ENCODE assay signal across 18 mouse cellular contexts in the genomic region with DNA sequence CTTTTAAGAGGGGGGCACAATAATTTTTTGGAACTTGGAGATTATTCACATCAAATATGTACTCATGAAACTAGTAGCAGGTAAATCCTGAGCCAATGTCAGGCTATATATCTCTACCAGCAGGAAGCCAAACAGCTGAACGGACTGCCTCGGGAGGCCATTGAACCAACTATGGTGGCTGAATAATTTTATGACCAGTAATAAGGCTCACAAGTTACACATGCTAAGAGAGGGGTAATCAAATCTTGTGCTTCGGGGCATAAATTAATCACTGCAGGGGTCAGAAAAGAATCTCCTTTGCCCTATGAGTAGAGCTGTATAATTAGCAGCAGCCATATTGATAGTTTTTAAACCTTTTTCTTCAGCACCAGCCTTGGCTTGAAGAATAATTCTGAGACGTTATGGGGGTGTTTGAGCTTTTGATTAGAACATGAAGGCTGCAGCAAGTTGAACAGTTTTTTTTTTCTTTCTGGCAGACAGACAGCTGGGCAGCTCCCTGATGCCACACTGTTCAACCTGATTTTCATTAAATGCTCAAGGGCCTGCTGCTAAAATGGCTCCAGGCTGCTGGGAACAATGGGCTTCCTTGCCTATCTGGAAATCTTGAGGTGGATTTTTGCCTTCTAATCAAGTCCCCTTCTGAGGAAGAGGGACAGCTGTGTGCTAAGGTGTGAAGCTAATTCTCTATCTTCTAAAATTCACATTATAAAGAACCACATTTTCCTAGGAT.
DNase-seq lines count a peak whose midpoint lies in the region; ATAC-seq lines count a peak whose summit lies in the region.
"Had no signal": no experiment of that assay in that cellular context is flagged by ENCODE, and none has a peak within 500 bp of the region (broad histone marks: within the 10 kb centered on the region; RNA-seq: fewer than 3 reads in every experiment).

No protein-coding gene starts in this region.

- H3K9ac ChIP-seq in neural tube, embryonic 11.5 days (ENCODE audit: low read length) = no peak overlapping the region
- no peak overlapping the region for H3K9ac ChIP-seq in limb, embryonic 13.5 days
- H3K9ac ChIP-seq in neural tube, embryonic 15.5 days (replicated peaks) = no peak overlapping the region
- H3K9ac ChIP-seq: heart, embryonic 12.5 days had no signal

- H3K36me3 ChIP-seq in neural tube, embryonic 11.5 days (ENCODE audit: control insufficient read depth, insufficient read depth, low read length) = no peaks in the 10 kb centered on the region
- no peaks in the 10 kb centered on the region for H3K36me3 ChIP-seq in limb, embryonic 13.5 days
- no peaks in the 10 kb centered on the region for H3K36me3 ChIP-seq in neural tube, embryonic 15.5 days
- H3K36me3 ChIP-seq: heart, embryonic 12.5 days had no signal

- DNase-seq in adrenal gland, adult 2 months = peak; percentile 31
- no peak for DNase-seq in adrenal gland, postnatal 14 days
- peak; percentile 16 for DNase-seq in neural tube, embryonic 11.5 days (ENCODE audit: low spot score)
- DNase-seq in neural tube, embryonic 10.5 days (ENCODE audit: extremely low spot score, low spot score) = no peak
- DNase-seq in c-Kit-positive CD71-positive TER-119-positive erythroid progenitor cells, embryonic 14.5 days (ENCODE audit: low spot score) = no peak
- no peak for DNase-seq in gastrocnemius, postnatal 14 days
- DNase-seq: cerebellum, postnatal 25 days; gastrocnemius, postnatal 36 days; layer of hippocampus, adult 9-11 months; left cerebral cortex, postnatal 4 days; lung, adult 2 months; right cerebral cortex, adult 18-20 months had no signal

- H3K27me3 ChIP-seq in neural tube, embryonic 11.5 days (ENCODE audit: control insufficient read depth, insufficient read depth, low read length) = no peaks in the 10 kb centered on the region
- H3K27me3 ChIP-seq in limb, embryonic 13.5 days = no peaks in the 10 kb centered on the region
- no peaks in the 10 kb centered on the region for H3K27me3 ChIP-seq in neural tube, embryonic 15.5 days (replicated peaks)
- H3K27me3 ChIP-seq: heart, embryonic 12.5 days had no signal

- H3K4me2 ChIP-seq in neural tube, embryonic 11.5 days (ENCODE audit: low read depth) = no peak overlapping the region
- H3K4me2 ChIP-seq in limb, embryonic 13.5 days (replicated peaks) = 0 out of 2 replicates have a peak overlapping the region, but pooled peaks have one; percentile 1
- no peak overlapping the region for H3K4me2 ChIP-seq in neural tube, embryonic 15.5 days
- H3K4me2 ChIP-seq: heart, embryonic 12.5 days had no signal

- H3K9me3 ChIP-seq in neural tube, embryonic 11.5 days (ENCODE audit: control insufficient read depth, low read length) = no peaks in the 10 kb centered on the region
- no peaks in the 10 kb centered on the region for H3K9me3 ChIP-seq in limb, embryonic 13.5 days
- no peaks in the 10 kb centered on the region for H3K9me3 ChIP-seq in neural tube, embryonic 15.5 days (replicated peaks)
- H3K9me3 ChIP-seq: heart, embryonic 12.5 days had no signal

- H3K4me1 ChIP-seq in neural tube, embryonic 11.5 days (ENCODE audit: control insufficient read depth, insufficient read depth, low read length) = no peaks in the 10 kb centered on the region
- peaks cover 7% of the 10 kb centered on the region; the same call in 1 of the 2 replicates for H3K4me1 ChIP-seq in limb, embryonic 13.5 days
- H3K4me1 ChIP-seq in neural tube, embryonic 15.5 days = peaks cover 8% of the 10 kb centered on the region
- H3K4me1 ChIP-seq: heart, embryonic 12.5 days had no signal

- no peak overlapping the region for H3K4me3 ChIP-seq in neural tube, embryonic 11.5 days (ENCODE audit: low read depth, low read length)
- H3K4me3 ChIP-seq in limb, embryonic 13.5 days = no peak overlapping the region
- H3K4me3 ChIP-seq in neural tube, embryonic 15.5 days (replicated peaks) = no peak overlapping the region
- H3K4me3 ChIP-seq: erythroblast, embryonic 14.5 days; heart, embryonic 12.5 days had no signal

- intact Hi-C loops in gastrocnemius, postnatal 14 days (cut with DNase I; ENCODE audit: low total_unique reads) = no loop called here

- peak overlapping the region; percentile 60; the same call in 1 of the 2 replicates for H3K27ac ChIP-seq in neural tube, embryonic 11.5 days (ENCODE audit: low read depth, low read length)
- no peak overlapping the region for H3K27ac ChIP-seq in limb, embryonic 13.5 days
- peak overlapping the region; percentile 56 for H3K27ac ChIP-seq in neural tube, embryonic 15.5 days (replicated peaks)
- H3K27ac ChIP-seq: kidney, postnatal 0 days had no signal

- WGBS in neural tube, embryonic 11.5 days = 50% methylated on average over 4 of the region's 4 CpGs
- 13% methylated on average over 4 of the region's 4 CpGs for WGBS in limb, embryonic 13.5 days
- WGBS in neural tube, embryonic 15.5 days = 13% methylated on average over 4 of the region's 4 CpGs

- ATAC-seq in neural tube, embryonic 11.5 days (ENCODE audit: insufficient read depth, low FRiP score, low TSS enrichment) = peak; percentile 72; the same call in 1 of the 2 replicates
- ATAC-seq in limb, embryonic 13.5 days (ENCODE audit: low FRiP score, low read depth) = no peak
- peak; percentile 55; the same call in 1 of the 2 replicates for ATAC-seq in neural tube, embryonic 15.5 days (ENCODE audit: low FRiP score)
- ATAC-seq: inflammation-experienced regulatory T-cells, adult 6 months had no signal

Comparison
In these comparisons a context has a peak if more than half of its experiments do, and no peak if none do; other contexts are left out.
1. DNase-seq: peak in adrenal gland, adult 2 months (single experiment) and neural tube, embryonic 11.5 days (single experiment); none in adrenal gland, postnatal 14 days (single experiment), neural tube, embryonic 10.5 days (single experiment), c-Kit-positive CD71-positive TER-119-positive erythroid progenitor cells, embryonic 14.5 days (single experiment) and gastrocnemius, postnatal 14 days (single experiment).